Mouse (Mus musculus) cortical plate, adult 2 months (tissue): ENCODE results near the gene Zfp202. TPM values are rescaled to one million over a fixed set of nuclear protein-coding genes. Genes with fewer than 3 reads are reported as not detected.
"Not testable (repeated sequence)": the region's sequence is repeated elsewhere in the genome, so short reads cannot be mapped to it uniquely, and the experiment has no call there.

ENCODE experiments used
- H3K27ac ChIP-seq: fragments of 200-500 bp; 2 replicates; pipeline ENCODE4 v1.5.1; 2012; ENCODE audit warnings: low read length, control low read depth, inconsistent platforms; ENCODE audit not compliant: insufficient read depth
- H3K4me1 ChIP-seq: fragments of 200-500 bp; 2 replicates; pipeline ENCODE4 v1.6.1; 2011; ENCODE audit warnings: low read length; ENCODE audit not compliant: control insufficient read depth, insufficient read depth
- H3K4me3 ChIP-seq: fragments of 200-500 bp; 2 replicates; pipeline ENCODE4 v1.5.1; 2011; ENCODE audit warnings: mild to moderate bottlenecking, low read length, control low read depth; ENCODE audit not compliant: insufficient read depth
- CTCF ChIP-seq: fragments of 200-500 bp; IDR thresholded peaks from 2 replicates; pipeline ENCODE4 v1.5.1; 2011; ENCODE audit warnings: mild to moderate bottlenecking, control low read depth, low read length; ENCODE audit not compliant: insufficient read depth; ENCODE audit errors: extremely low read depth
- POLR2A ChIP-seq: fragments of 200-500 bp; IDR thresholded peaks from 2 replicates; pipeline ENCODE4 v1.6.1; 2011; ENCODE audit warnings: mild to moderate bottlenecking, low read length, control low read depth; ENCODE audit not compliant: insufficient read depth; ENCODE audit errors: extremely low read depth
- polyA plus RNA-seq: library from polyadenylated mRNA; depleted of rRNA; stranded (reverse); fragments of >200 nt; gene quantifications from 2 replicates; pipeline ENCODE4 v1.2.3, GENCODE M21; 2012; rRNA removed

The Zfp202 gene
- polyA plus RNA-seq, result 2.8 and 3.1 TPM in 2 replicates

GRCm38 (mm10) chr9:40192098-40193038 is at the start of gene Zfp202:
TSS of gene Zfp202 (plus strand) at chr9:40192316.
- no peak for TF ChIP-seq CTCF
- peak; percentile 81 for TF ChIP-seq POLR2A
- Histone ChIP-seq H3K4me1 (no peaks in the 10 kb centered on the region; the same call in 1 of the 2 replicates), H3K27ac (peak within 1 kb of the TSS; percentile 8; the same call in 1 of the 2 replicates), H3K4me3 (peak within 1 kb of the TSS; percentile 87)

- Histone ChIP-seq H3K27ac (no peak overlapping the region), H3K4me3 (no peak overlapping the region), H3K4me1 (no peaks in the 10 kb centered on the region)
- TF ChIP-seq POLR2A (no peak), CTCF (no peak)
These were observed 36.9 kb upstream of the Zfp202 start for GRCm38 (mm10) chr9:40155118-40155644.

GRCm38 (mm10) chr9:40166446-40166845 is 25.7 kb upstream of the Zfp202 start:
- TF ChIP-seq CTCF (no peak), POLR2A (no peak)
- no peak overlapping the region for H3K27ac ChIP-seq
- no peak overlapping the region for H3K4me3 ChIP-seq
- H3K4me1 ChIP-seq, result no peaks in the 10 kb centered on the region

DNA sequence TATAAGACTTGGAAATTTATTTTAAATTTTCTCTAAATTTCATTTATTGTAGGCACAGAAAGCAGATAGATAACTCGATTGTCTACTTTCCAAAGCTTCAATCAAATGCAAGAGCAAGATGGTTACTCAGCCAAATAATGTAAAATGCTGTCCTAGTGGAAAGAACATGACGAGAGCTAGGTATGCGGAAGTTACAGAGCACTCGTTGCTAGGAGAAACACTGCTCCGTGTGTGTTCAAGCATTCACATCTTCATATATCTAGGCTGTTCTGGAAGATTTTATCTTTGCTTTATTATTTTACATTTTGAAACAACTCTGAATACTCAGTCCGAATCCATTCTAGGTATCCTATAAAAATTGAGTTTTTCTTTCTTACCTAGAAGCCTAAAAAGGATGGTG is 15.1 kb upstream of the Zfp202 start:
- Histone ChIP-seq H3K27ac (no peak overlapping the region), H3K4me3 (no peak overlapping the region), H3K4me1 (no peaks in the 10 kb centered on the region)
- TF ChIP-seq POLR2A (no peak), CTCF (no peak)

- Histone ChIP-seq H3K27ac (no peak within 1 kb of the TSS), H3K4me3 (no peak within 1 kb of the TSS), H3K4me1 (no peaks in the 10 kb centered on the region)
- TF ChIP-seq CTCF (no peak), POLR2A (no peak)
These were observed 11.5 kb upstream of the Zfp202 start, which contains the start of gene Olfr986 for GRCm38 (mm10) chr9:40180620-40181019. TSS of gene Olfr986 (plus strand) at chr9:40180920.

DNA sequence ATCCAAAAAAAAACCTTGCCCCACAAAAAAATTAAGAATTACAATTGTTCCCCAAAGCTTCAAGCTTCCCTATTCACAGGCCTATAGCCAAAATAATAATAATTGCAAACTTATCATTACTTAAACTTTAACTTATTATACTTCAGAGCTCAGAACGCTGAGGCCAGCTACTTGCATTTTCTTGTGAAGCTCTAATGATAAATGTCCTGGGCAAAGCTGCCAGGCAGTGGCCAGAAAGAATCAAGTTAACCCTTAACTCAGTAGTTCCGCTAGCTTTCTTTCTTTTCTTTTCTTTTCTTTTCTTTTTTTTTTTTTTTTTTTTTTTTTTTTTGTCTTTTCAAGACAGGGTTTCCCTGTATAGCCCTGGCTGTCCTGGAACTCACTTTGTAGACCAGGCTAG is 7.0 kb upstream of the Zfp202 start:
- H3K27ac ChIP-seq, H3K4me3 ChIP-seq, H3K4me1 ChIP-seq: not testable (repeated sequence)

DNA sequence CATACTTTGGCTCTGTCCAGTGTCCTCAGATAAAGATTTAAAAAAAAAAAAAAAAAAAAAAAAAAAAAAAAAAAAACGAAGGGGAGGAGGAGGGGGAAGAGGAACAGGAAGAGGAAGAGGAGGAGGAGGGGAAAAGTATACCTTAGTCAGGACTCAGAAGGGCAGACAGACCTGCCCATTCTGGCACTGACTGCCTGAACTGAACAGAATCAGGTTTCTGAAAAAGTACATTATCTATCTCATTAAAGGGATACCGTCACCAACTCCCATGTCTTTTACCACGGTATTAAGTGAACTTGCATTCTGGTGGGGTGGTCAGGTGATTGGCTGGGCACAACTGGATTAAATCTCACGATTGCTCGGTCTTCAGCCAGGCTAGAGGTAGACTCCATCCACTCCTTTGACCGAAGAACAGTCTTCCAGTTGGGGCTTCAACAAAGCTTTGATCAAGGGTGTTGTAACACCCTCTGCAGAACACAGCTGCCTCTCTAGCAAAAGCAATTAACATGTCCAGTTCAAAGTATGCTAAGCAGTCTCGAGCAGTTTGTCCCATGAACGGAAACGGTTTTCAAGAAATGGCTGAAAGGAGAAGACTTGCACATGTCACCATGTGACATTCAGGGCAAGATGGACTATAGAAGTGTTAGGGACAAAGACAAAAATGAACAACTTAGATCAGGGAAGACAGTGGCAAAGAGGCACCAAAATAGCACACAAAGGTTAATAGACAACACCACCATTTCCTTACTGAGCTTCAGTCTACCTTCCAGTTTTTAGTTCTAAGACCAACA is 835 bp upstream of the Zfp202 start:
- Histone ChIP-seq H3K27ac (no peak overlapping the region), H3K4me1 (no peaks in the 10 kb centered on the region; the same call in 1 of the 2 replicates), H3K4me3 (peak overlapping the region; percentile 87)
- TF ChIP-seq CTCF (no peak), POLR2A (no peak)

GRCm38 (mm10) chr9:40195981-40196380 is 3.9 kb downstream of the Zfp202 start:
- Histone ChIP-seq H3K27ac (no peak overlapping the region), H3K4me3 (no peak overlapping the region), H3K4me1 (no peaks in the 10 kb centered on the region; the same call in 1 of the 2 replicates)
- TF ChIP-seq POLR2A (no peak), CTCF (no peak)

DNA sequence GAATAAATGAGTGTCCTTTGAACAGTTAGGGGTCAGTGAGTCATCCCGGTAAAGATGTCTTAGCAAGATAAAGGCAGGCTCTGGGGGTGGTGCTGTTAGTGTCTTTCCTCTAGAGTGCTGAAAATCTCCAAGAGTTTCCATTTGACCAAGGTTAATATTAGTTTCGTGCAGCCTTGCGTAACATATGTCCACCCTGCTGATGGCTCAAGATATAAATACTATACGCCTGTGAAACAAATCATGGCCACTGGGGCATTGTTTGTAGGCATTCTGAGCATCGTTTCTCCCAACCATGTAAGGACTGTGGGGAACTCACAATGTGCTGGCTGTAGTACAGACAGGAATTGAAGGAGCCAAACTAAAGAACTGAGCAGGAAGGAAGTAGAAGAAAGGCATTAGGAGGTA is 14.4 kb downstream of the Zfp202 start:
- Histone ChIP-seq H3K4me3 (no peak overlapping the region), H3K4me1 (no peaks in the 10 kb centered on the region), H3K27ac (no peak overlapping the region)
- TF ChIP-seq CTCF (no peak), POLR2A (no peak)

- Histone ChIP-seq H3K4me3 (no peak overlapping the region), H3K4me1 (no peaks in the 10 kb centered on the region), H3K27ac (no peak overlapping the region)
- no peak for TF ChIP-seq POLR2A
- no peak for TF ChIP-seq CTCF
These were observed 18.6 kb downstream of the Zfp202 start for GRCm38 (mm10) chr9:40210744-40211143.
